Mouse (Mus musculus) gastrocnemius, postnatal 10 days (tissue): ENCODE measurements around the gene Morn1. TPM values are rescaled to one million over a fixed set of nuclear protein-coding genes. Genes with fewer than 3 reads are reported as not detected.

ENCODE experiments used
- DNase-seq: peaks from one replicate; pipeline ENCODE4 v3.0.0; 2021; ENCODE audit warnings: mixed read lengths
- total RNA-seq, 2 experiments: library from RNA; stranded (reverse); gene quantifications; 2 replicates each; pipeline ENCODE4 v1.2.3; 2021

The Morn1 gene
- total RNA-seq, 2 experiments from 2014 or later = 2.6 to 4.3 TPM

DNA sequence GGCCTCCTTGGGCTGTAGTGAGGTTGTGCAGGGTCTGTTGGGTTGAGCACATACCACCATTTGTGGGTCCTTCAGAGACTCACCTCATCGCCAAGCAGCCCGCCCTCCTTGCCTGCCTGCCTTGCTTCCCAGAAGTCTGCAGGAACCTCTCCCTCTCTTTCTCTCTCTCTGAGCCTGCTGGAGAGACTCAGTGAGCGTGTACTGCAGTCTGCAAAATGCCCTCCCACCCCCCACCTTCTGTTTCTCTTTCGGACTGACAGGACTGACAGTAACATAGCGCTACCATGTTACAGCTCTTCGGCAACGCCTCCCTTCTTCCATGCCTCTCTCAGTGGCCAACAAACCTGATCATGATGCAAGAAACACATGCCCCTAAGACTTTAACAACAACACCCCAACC, 103.9 kb downstream of the Morn1 start:
- DNase-seq = no peak

Other genes starting within 250 kb of the Morn1 start
- not detected for gene Ttc34, start 249.1 kb upstream of the Morn1 start, total RNA-seq
- gene Mmel1, start 217.0 kb upstream of the Morn1 start, total RNA-seq = under 1 TPM; 0.68 to 0.78 TPM
- 100 to 1,000 TPM; 121 to 143 TPM for gene Fam213b, start 187.4 kb upstream of the Morn1 start, total RNA-seq
- gene Tnfrsf14, start 158.0 kb upstream of the Morn1 start, total RNA-seq = 1 to 10 TPM; 1.8 to 4.2 TPM
- gene Hes5, start 125.7 kb upstream of the Morn1 start, total RNA-seq = under 1 TPM in 1 of 2 experiments, not detected in 1; 0.36 TPM
- gene Pank4, start 122.5 kb upstream of the Morn1 start, total RNA-seq = 10 to 100 TPM; 26.1 to 28.7 TPM
- under 1 TPM; 0.09 to 0.14 TPM for gene Plch2, start 29.8 kb upstream of the Morn1 start, total RNA-seq
- gene Pex10, start 19.6 kb upstream of the Morn1 start, total RNA-seq = 10 to 100 TPM; 10.5 to 13.6 TPM
- 10 to 100 TPM; 49.0 to 58.1 TPM for gene Rer1, start 195 bp upstream of the Morn1 start, total RNA-seq
- 10 to 100 TPM; 68.1 to 79.6 TPM for gene Ski, start 136.0 kb downstream of the Morn1 start, total RNA-seq
- gene Faap20, start 163.2 kb downstream of the Morn1 start, total RNA-seq = 10 to 100 TPM; 18.9 to 26.4 TPM